Mouse (Mus musculus) forebrain, postnatal 0 days (tissue): ENCODE measurements at regions not wholly inside any gene's neighbourhood (a gene's known extent, or its start where the extent isn't known, plus 50 kb on each side); places are given as distances from the start of the nearest gene placed in this dataset.
"Not testable (repeated sequence)": the region's sequence is repeated elsewhere in the genome, so short reads cannot be mapped to it uniquely, and the experiment has no call there.

ENCODE experiments used
- ATAC-seq: fragments of 200-750 bp; cut with Nextera tagmentation; 2 replicates; pipeline ENCODE4 v1.8.0; 2017; ENCODE audit warnings: mild to moderate bottlenecking, moderate library complexity
- DNase-seq: peaks from one replicate; pipeline ENCODE4 v3.0.0-alpha.2; 2015
- H3K27ac ChIP-seq: fragments of 300-500 bp; sonication (generic); 2 replicates; pipeline ENCODE4 v1.5.1; 2014; ENCODE audit warnings: low read depth, mild to moderate bottlenecking, antibody characterized with exemption, low read length, moderate library complexity, mixed read lengths
- H3K27me3 ChIP-seq: fragments of 300-500 bp; sonication (generic); 2 replicates; pipeline ENCODE4 v1.6.1; 2014; ENCODE audit warnings: mild to moderate bottlenecking, low read length, mixed read lengths; ENCODE audit not compliant: insufficient read depth
- H3K36me3 ChIP-seq: fragments of 300-500 bp; sonication (generic); 2 replicates; pipeline ENCODE4 v1.6.1; 2014; ENCODE audit warnings: mild to moderate bottlenecking, moderate library complexity; ENCODE audit not compliant: insufficient read depth
- H3K4me1 ChIP-seq: fragments of 300-500 bp; sonication (generic); 2 replicates; pipeline ENCODE4 v1.6.1; 2014; ENCODE audit warnings: antibody characterized with exemption; ENCODE audit not compliant: insufficient read depth
- H3K4me2 ChIP-seq: fragments of 300-500 bp; sonication (generic); 2 replicates; pipeline ENCODE4 v1.6.1; 2014; ENCODE audit warnings: low read depth, mild to moderate bottlenecking, moderate library complexity
- H3K4me3 ChIP-seq: fragments of 300-500 bp; sonication (generic); 2 replicates; pipeline ENCODE4 v1.5.1; 2014; ENCODE audit warnings: low read depth, low read length, mixed read lengths
- H3K9ac ChIP-seq: fragments of 300-500 bp; sonication (generic); 2 replicates; pipeline ENCODE4 v1.6.1; 2014; ENCODE audit warnings: mild to moderate bottlenecking
- H3K9me3 ChIP-seq: fragments of 300-500 bp; sonication (generic); 2 replicates; pipeline ENCODE4 v1.6.1; 2016; ENCODE audit warnings: low read length
- CTCF ChIP-seq: sonication (generic); IDR thresholded peaks from 2 replicates; pipeline ENCODE4 v1.5.1; 2016; ENCODE audit warnings: antibody characterized with exemption, control low read depth, low read depth
- WGBS: fragments of 180-500 bp; shearing (Covaris S2); extraction: QIAGEN DNeasy Blood & Tissue Kit; methylation state at CpG from one replicate; pipeline ENCODE4 v1.1.7; 2014; 5-methylcytosine and 5-hydroxymethylcytosine counted together

DNA sequence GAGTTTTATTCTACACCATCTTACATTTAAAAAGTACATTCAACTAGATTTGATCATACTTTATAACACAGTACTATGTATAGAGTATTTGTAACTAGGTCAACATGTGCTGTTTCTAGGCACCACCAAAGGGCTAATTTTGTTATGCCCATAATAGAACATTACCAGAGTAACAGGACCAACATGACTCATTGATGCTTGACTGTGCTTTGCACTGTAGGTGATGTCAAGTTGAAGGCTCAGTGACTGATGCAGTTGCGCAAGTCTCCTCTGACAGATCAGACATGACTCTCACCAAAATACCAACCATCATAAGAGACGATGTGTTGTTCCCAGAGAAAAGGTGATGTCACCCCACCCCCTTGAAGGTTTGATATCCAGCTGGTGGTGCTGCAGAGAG lies 108.5 kb downstream of the Mrpl39 start:
- Histone ChIP-seq H3K4me2 (no peak overlapping the region), H3K9ac (no peak overlapping the region), H3K9me3 (no peaks in the 10 kb centered on the region), H3K4me3 (no peak overlapping the region), H3K36me3 (no peaks in the 10 kb centered on the region), H3K27me3 (no peaks in the 10 kb centered on the region), H3K4me1 (no peaks in the 10 kb centered on the region), H3K27ac (no peak overlapping the region)
- DNase-seq: no peak
- TF ChIP-seq CTCF: no peak
- 93% methylated on average over 2 of the region's 2 CpGs for WGBS
- no peak for ATAC-seq

DNA sequence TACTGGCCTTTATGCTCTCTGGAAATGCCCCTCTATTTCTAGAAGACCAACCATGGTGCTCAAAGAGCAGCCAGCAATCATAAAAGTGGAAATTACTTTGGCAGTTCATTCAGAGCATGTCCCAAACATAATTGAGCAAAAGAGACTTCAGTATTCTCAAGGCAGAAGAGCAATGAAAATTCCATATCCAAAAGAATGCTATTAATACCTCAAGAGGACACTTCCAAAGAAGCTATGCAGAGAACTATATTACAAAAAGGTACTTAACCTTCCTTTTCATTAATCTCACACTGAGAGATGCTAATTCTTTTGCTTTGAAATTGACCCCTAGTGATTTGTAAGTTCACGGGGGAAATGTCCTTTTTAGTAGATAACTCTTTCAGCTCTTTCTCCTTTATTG lies 105.7 kb downstream of the Mrpl39 start:
- 25% methylated on average over 1 of the region's 1 CpGs for WGBS
- ATAC-seq: no peak
- no peak for DNase-seq

DNA sequence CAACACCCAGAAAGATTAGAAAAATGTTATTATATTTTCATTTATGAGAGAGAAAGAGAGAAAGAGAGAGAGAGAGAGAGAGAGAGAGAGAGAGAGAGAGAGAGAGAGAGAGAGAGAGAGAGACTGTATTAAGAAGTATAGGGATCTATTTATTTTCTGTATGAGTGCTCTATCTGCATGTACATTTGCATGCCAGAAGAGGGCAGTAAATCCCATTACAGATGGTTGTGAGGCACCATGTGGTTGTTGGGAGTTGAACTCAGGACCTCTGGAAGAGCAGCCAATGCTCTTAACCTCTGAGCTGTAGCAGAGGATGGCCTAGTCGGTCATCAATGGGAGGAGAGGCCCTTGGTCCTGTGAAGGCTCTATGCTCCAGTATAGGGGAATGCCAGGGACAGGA lies 91.1 kb downstream of the Mrpl39 start:
- H3K27me3 ChIP-seq, H3K27ac ChIP-seq, ATAC-seq, H3K36me3 ChIP-seq, H3K9ac ChIP-seq, H3K4me1 ChIP-seq, H3K4me2 ChIP-seq, H3K4me3 ChIP-seq, H3K9me3 ChIP-seq, DNase-seq: not testable (repeated sequence)
- WGBS: 95% methylated on average over 1 of the region's 1 CpGs

More for the DNA sequence above, 105.7 kb downstream of the Mrpl39 start:
- Histone ChIP-seq H3K4me3 (no peak overlapping the region), H3K27ac (no peak overlapping the region), H3K4me1 (no peaks in the 10 kb centered on the region), H3K36me3 (no peaks in the 10 kb centered on the region), H3K4me2 (no peak overlapping the region), H3K9ac (no peak overlapping the region), H3K27me3 (no peaks in the 10 kb centered on the region), H3K9me3 (no peaks in the 10 kb centered on the region)
- TF ChIP-seq CTCF: no peak

DNA sequence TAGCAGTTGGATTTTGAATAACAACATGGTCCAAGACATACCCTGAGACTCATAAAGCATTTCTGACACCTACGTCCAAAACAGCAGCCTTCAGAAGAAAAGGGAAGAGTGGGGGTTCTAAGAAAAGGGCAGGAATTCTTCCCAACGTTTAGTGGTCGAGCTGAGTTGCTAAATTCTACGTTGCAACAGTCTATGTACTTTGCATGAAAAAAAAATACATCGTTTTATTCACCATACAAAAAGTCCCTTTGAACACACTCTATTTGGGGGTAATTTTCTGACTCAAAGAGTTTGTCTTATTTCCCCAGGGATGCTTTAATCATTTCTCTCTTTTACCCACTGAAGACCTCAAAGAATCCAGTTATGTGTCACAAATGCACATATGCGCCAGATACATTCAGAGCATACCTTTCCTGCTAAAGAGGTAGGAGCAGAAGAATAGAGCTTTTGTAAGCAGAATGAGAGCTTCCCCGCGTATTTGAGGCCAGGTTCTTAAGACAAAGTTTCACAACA lies 89.3 kb downstream of the Mrpl39 start:
- H3K27me3 ChIP-seq: no peaks in the 10 kb centered on the region
- no peak for TF ChIP-seq CTCF
- no peaks in the 10 kb centered on the region for H3K4me1 ChIP-seq
- no peak for DNase-seq
- H3K9ac ChIP-seq: no peak overlapping the region
- no peaks in the 10 kb centered on the region for H3K36me3 ChIP-seq
- H3K9me3 ChIP-seq: no peaks in the 10 kb centered on the region
- WGBS: 23% methylated on average over 8 of the region's 8 CpGs
- no peak overlapping the region for H3K4me3 ChIP-seq
- H3K4me2 ChIP-seq: no peak overlapping the region
- no peak for ATAC-seq
- no peak overlapping the region for H3K27ac ChIP-seq

DNA sequence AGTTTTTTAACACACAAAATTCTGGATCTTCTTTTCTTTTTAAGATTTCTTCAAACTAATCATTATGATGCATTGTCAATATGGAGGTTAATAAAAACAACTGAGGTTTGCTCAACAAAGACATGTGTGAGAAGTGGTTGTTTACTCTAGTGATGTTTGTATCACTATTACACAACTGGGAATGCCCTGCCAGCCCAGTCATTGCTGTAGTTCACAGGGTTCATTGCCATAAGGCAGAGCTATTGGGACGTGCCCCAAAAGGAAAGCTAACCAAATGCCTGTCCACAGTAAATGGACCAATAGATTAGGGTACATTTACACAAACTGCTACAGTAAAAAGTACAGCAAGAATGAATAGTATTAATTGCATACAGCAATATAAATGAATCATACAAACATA lies 84.9 kb downstream of the Mrpl39 start:
- DNase-seq (no peak), ATAC-seq (no peak)
- no peak overlapping the region for H3K9ac ChIP-seq
- WGBS: 76% methylated on average over 1 of the region's 1 CpGs
- H3K4me1 ChIP-seq: no peaks in the 10 kb centered on the region
- H3K36me3 ChIP-seq: no peaks in the 10 kb centered on the region
- no peak overlapping the region for H3K4me2 ChIP-seq
- no peak for TF ChIP-seq CTCF
- no peak overlapping the region for H3K27ac ChIP-seq
- H3K4me3 ChIP-seq: no peak overlapping the region
- H3K9me3 ChIP-seq: no peaks in the 10 kb centered on the region
- H3K27me3 ChIP-seq: no peaks in the 10 kb centered on the region

DNA sequence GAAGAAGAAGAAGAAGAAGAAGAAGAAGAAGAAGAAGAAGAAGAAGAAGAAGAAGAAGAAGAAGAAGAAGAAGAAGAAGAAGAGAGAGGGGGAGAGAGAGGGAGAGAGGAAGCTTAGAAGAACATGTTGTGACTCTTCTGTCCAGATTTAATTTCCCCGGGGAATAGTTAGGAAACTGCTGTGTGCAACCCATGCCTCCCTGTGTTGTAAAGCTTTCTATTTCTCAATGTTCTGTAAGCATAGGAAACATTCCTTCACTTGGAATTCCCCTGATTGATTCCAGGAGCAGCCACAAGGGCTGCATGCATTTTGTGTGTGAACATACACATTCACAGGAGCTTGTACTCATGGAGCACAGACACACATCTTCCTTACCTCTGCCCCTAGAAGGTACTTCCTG lies 81.7 kb downstream of the Mrpl39 start:
- Histone ChIP-seq H3K27me3 (no peaks in the 10 kb centered on the region), H3K27ac (no peak overlapping the region), H3K36me3 (no peaks in the 10 kb centered on the region), H3K9ac (no peak overlapping the region), H3K4me2 (no peak overlapping the region), H3K4me3 (no peak overlapping the region), H3K4me1 (no peaks in the 10 kb centered on the region), H3K9me3 (no peaks in the 10 kb centered on the region)
- DNase-seq (no peak), ATAC-seq (no peak)
- 100% methylated on average over 1 of the region's 1 CpGs for WGBS
- TF ChIP-seq CTCF: no peak

DNA sequence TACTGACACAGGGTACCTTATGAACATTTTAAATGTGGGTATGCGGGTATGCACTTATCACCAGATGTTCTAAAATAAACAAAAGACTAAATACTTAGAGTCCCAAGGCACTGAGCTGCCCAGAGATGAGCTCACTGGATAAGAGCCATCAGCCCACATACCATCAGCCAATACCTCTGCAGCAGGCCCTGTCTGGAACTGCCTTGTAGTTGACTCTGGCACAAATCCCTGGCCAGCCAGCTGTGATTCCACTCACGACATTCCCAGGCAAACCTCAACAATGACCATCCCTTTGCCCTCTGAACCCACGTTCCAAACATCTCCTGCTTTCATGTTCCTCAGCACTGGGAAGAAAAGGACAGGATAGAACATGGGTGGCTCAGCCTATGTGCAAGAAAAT lies 73.7 kb downstream of the Mrpl39 start:
- ATAC-seq (no peak), DNase-seq (no peak)
- H3K9ac ChIP-seq: no peak overlapping the region
- H3K27ac ChIP-seq: no peak overlapping the region
- H3K4me2 ChIP-seq: no peak overlapping the region
- 59% methylated on average over 3 of the region's 3 CpGs for WGBS
- H3K36me3 ChIP-seq: no peaks in the 10 kb centered on the region
- no peaks in the 10 kb centered on the region for H3K9me3 ChIP-seq
- no peaks in the 10 kb centered on the region for H3K27me3 ChIP-seq
- no peak overlapping the region for H3K4me3 ChIP-seq
- TF ChIP-seq CTCF: no peak
- H3K4me1 ChIP-seq: no peaks in the 10 kb centered on the region

DNA sequence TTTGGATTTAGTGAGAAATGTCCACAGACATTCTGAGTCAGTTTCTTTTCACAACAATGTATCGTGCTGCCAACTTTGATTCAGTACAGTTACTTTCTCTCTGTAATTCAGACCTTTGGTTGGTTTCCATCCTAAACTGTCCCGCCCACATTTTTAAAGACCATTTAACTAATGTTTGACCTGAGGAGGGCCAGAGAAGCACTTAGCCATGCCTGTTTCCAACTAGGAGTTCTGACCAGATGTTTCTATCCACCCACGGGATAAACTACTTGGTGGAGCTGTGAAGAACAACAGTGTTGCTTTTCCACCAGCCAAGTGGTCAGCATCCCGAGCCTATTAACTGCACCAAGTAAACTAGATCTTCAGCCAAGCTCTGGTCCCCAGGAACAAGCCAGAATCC lies 72.0 kb downstream of the Mrpl39 start:
- H3K27ac ChIP-seq: no peak overlapping the region
- H3K4me2 ChIP-seq: no peak overlapping the region
- 82% methylated on average over 4 of the region's 4 CpGs for WGBS
- no peaks in the 10 kb centered on the region for H3K4me1 ChIP-seq
- H3K4me3 ChIP-seq: no peak overlapping the region
- H3K36me3 ChIP-seq: no peaks in the 10 kb centered on the region
- H3K9ac ChIP-seq: no peak overlapping the region
- ATAC-seq (no peak), DNase-seq (no peak)
- no peaks in the 10 kb centered on the region for H3K27me3 ChIP-seq
- H3K9me3 ChIP-seq: no peaks in the 10 kb centered on the region
- TF ChIP-seq CTCF: no peak
